Mouse (Mus musculus): Measurements from ENCODE around the gene Vrk3.

DNA sequence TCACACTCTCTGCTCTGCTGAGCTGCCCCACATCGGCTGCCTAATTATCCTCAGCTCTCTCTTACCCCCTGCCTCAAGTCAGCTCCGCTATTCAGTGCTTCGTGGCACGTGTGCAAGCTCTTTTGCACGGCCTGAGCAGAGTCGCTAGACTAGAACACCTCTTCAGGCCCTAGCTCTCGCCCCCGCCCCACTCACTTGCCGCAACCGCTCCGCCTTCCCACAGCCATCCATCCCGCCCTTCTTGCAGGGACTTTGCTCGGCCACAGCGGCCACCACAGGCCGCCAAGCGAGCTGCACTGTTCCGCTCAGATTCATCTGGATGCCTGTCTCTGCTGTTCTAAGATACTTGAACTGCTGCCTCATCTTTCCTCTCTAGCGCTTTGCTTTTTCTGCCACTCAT, 3.1 kb upstream of the Vrk3 start:
- TF ChIP-seq CTCF (IDR thresholded peaks at IDR 0.05; ENCODE audit: low read depth, low read length) (peak; percentile 88), POLR2A (IDR thresholded peaks at IDR 0.05; ENCODE audit: extremely low read depth, insufficient read depth, low read length) (no peak)

Data from liver, adult 2 months (tissue).